Mouse (Mus musculus) midbrain, embryonic 15.5 days (tissue): ENCODE data around the gene Nin. TPM values are rescaled to one million over a fixed set of nuclear protein-coding genes. Genes with fewer than 3 reads are reported as not detected.

Experiments
- ATAC-seq: fragments of 200-750 bp; cut with Nextera tagmentation; replicated peaks from 2 replicates; pipeline ENCODE4 v1.8.0; 2017; ENCODE audit warnings: moderate TSS enrichment
- H3K27ac ChIP-seq: fragments of 300-500 bp; sonication (generic); 2 replicates; pipeline ENCODE4 v1.5.1; 2015; ENCODE audit warnings: mild to moderate bottlenecking, inconsistent platforms
- H3K27me3 ChIP-seq: fragments of 300-500 bp; sonication (generic); replicated peaks from 2 replicates; pipeline ENCODE4 v1.6.1; 2015; ENCODE audit warnings: inconsistent platforms
- H3K36me3 ChIP-seq: fragments of 300-500 bp; sonication (generic); replicated peaks from 2 replicates; pipeline ENCODE4 v1.6.1; 2015; ENCODE audit warnings: inconsistent platforms
- H3K4me1 ChIP-seq: fragments of 300-500 bp; sonication (generic); 2 replicates; pipeline ENCODE4 v1.6.1; 2015; ENCODE audit warnings: inconsistent platforms
- H3K4me2 ChIP-seq: fragments of 300-500 bp; sonication (generic); 2 replicates; pipeline ENCODE4 v1.6.1; 2015; ENCODE audit warnings: inconsistent platforms, mild to moderate bottlenecking, moderate library complexity
- H3K4me3 ChIP-seq: fragments of 300-500 bp; sonication (generic); 2 replicates; pipeline ENCODE4 v1.5.1; 2015; ENCODE audit warnings: mild to moderate bottlenecking, inconsistent platforms
- H3K9ac ChIP-seq: fragments of 300-500 bp; sonication (generic); 2 replicates; pipeline ENCODE4 v1.6.1; 2015; ENCODE audit warnings: mild to moderate bottlenecking, inconsistent platforms
- H3K9me3 ChIP-seq: fragments of 300-500 bp; sonication (generic); 2 replicates; pipeline ENCODE4 v1.6.1; 2016; ENCODE audit warnings: inconsistent platforms
- WGBS: fragments of 180-500 bp; shearing (Covaris S2); methylation state at CpG from one replicate; pipeline ENCODE4 v1.1.7; 2015; ENCODE audit warnings: mixed read lengths; 5-methylcytosine and 5-hydroxymethylcytosine counted together
- polyA plus RNA-seq: library from polyadenylated mRNA; unstranded; fragments of >200 nt; fragmentation: Nextera tagmentation; extraction: Ambion mirVana; gene quantifications from 2 replicates; pipeline ENCODE4 v1.2.1, GENCODE M21; 2015

Nin gene
- polyA plus RNA-seq, 1 experiment from 2014 or later, result 15.9 TPM

GRCm38 (mm10) chr12:70101823-70102222 lies 11.7 kb downstream of the Nin start:
- Histone ChIP-seq H3K9ac (no peak overlapping the region), H3K4me1 (peaks cover 27% of the 10 kb centered on the region), H3K9me3 (no peaks in the 10 kb centered on the region), H3K27me3 (no peaks in the 10 kb centered on the region), H3K4me3 (no peak overlapping the region), H3K27ac (no peak overlapping the region), H3K4me2 (no peak overlapping the region), H3K36me3 (no peaks in the 10 kb centered on the region)
- ATAC-seq, result no peak
- 75% methylated on average over 5 of the region's 5 CpGs for WGBS

GRCm38 (mm10) chr12:70097901-70098300 lies 15.6 kb downstream of the Nin start:
- 78% methylated on average over 7 of the region's 7 CpGs for WGBS
- peaks cover 22% of the 10 kb centered on the region; the same call in 1 of the 2 replicates for H3K4me1 ChIP-seq
- H3K36me3 ChIP-seq, result no peaks in the 10 kb centered on the region
- no peak overlapping the region for H3K27ac ChIP-seq
- H3K27me3 ChIP-seq, result no peaks in the 10 kb centered on the region
- H3K4me3 ChIP-seq, result no peak overlapping the region
- ATAC-seq, result no peak
- no peaks in the 10 kb centered on the region for H3K9me3 ChIP-seq
- H3K4me2 ChIP-seq, result no peak overlapping the region
- no peak overlapping the region for H3K9ac ChIP-seq

- no peak overlapping the region for H3K4me3 ChIP-seq
- H3K9ac ChIP-seq, result no peak overlapping the region
- no peak for ATAC-seq
- H3K4me1 ChIP-seq, result peaks cover 22% of the 10 kb centered on the region; the same call in 1 of the 2 replicates
- H3K4me2 ChIP-seq, result no peak overlapping the region
- no peaks in the 10 kb centered on the region for H3K36me3 ChIP-seq
- no peaks in the 10 kb centered on the region for H3K9me3 ChIP-seq
- H3K27ac ChIP-seq, result no peak overlapping the region
- WGBS, result 93% methylated on average over 3 of the region's 3 CpGs
- no peaks in the 10 kb centered on the region for H3K27me3 ChIP-seq
Observed at GRCm38 (mm10) chr12:70097316-70097715, 16.2 kb downstream of the Nin start.

GRCm38 (mm10) chr12:70093266-70093893 lies 20.1 kb downstream of the Nin start:
- Histone ChIP-seq H3K9ac (no peak overlapping the region), H3K9me3 (no peaks in the 10 kb centered on the region), H3K4me2 (no peak overlapping the region), H3K36me3 (no peaks in the 10 kb centered on the region), H3K27ac (no peak overlapping the region), H3K4me1 (peaks cover 22% of the 10 kb centered on the region; the same call in 1 of the 2 replicates), H3K4me3 (no peak overlapping the region), H3K27me3 (no peaks in the 10 kb centered on the region)
- 83% methylated on average over 6 of the region's 6 CpGs for WGBS
- no peak for ATAC-seq

- Histone ChIP-seq H3K4me1 (no peaks in the 10 kb centered on the region), H3K9me3 (no peaks in the 10 kb centered on the region), H3K9ac (no peak overlapping the region), H3K36me3 (no peaks in the 10 kb centered on the region), H3K27me3 (no peaks in the 10 kb centered on the region), H3K4me3 (no peak overlapping the region), H3K4me2 (no peak overlapping the region), H3K27ac (no peak overlapping the region)
- WGBS, result 93% methylated on average over 4 of the region's 4 CpGs
- ATAC-seq, result no peak
Observed at GRCm38 (mm10) chr12:70088297-70088696, 25.2 kb downstream of the Nin start.

GRCm38 (mm10) chr12:70085351-70085750 lies 28.2 kb downstream of the Nin start:
- Histone ChIP-seq H3K4me1 (no peaks in the 10 kb centered on the region), H3K4me2 (no peak overlapping the region), H3K9me3 (no peaks in the 10 kb centered on the region), H3K27me3 (no peaks in the 10 kb centered on the region), H3K4me3 (no peak overlapping the region), H3K27ac (no peak overlapping the region), H3K9ac (no peak overlapping the region), H3K36me3 (no peaks in the 10 kb centered on the region)
- ATAC-seq, result no peak
- WGBS, result 89% methylated on average over 3 of the region's 3 CpGs

- H3K27me3 ChIP-seq, result no peaks in the 10 kb centered on the region
- no peak overlapping the region for H3K27ac ChIP-seq
- no peak overlapping the region for H3K9ac ChIP-seq
- no peak for ATAC-seq
- no peaks in the 10 kb centered on the region for H3K36me3 ChIP-seq
- no peak overlapping the region for H3K4me3 ChIP-seq
- H3K4me1 ChIP-seq, result no peaks in the 10 kb centered on the region
- H3K9me3 ChIP-seq, result no peaks in the 10 kb centered on the region
- 93% methylated on average over 5 of the region's 5 CpGs for WGBS
- H3K4me2 ChIP-seq, result no peak overlapping the region
Observed at GRCm38 (mm10) chr12:70084198-70084597, 29.3 kb downstream of the Nin start.

- Histone ChIP-seq H3K27me3 (no peaks in the 10 kb centered on the region), H3K4me3 (no peak overlapping the region), H3K9me3 (no peaks in the 10 kb centered on the region), H3K9ac (no peak overlapping the region), H3K4me2 (no peak overlapping the region), H3K36me3 (no peaks in the 10 kb centered on the region), H3K27ac (no peak overlapping the region), H3K4me1 (no peaks in the 10 kb centered on the region)
- 96% methylated on average over 4 of the region's 4 CpGs for WGBS
- no peak for ATAC-seq
Observed at GRCm38 (mm10) chr12:70083737-70084136, 29.8 kb downstream of the Nin start.

- no peaks in the 10 kb centered on the region for H3K36me3 ChIP-seq
- 91% methylated on average over 3 of the region's 3 CpGs for WGBS
Observed at GRCm38 (mm10) chr12:70082935-70083532, 30.5 kb downstream of the Nin start.

GRCm38 (mm10) chr12:70082485-70082884 lies 31.0 kb downstream of the Nin start:
- H3K9me3 ChIP-seq, result no peaks in the 10 kb centered on the region
- H3K27ac ChIP-seq, result no peak overlapping the region
- no peak for ATAC-seq
- no peaks in the 10 kb centered on the region for H3K4me1 ChIP-seq
- 93% methylated on average over 9 of the region's 9 CpGs for WGBS
- H3K4me2 ChIP-seq, result no peak overlapping the region
- H3K4me3 ChIP-seq, result no peak overlapping the region
- H3K9ac ChIP-seq, result no peak overlapping the region
- H3K27me3 ChIP-seq, result no peaks in the 10 kb centered on the region
- no peaks in the 10 kb centered on the region for H3K36me3 ChIP-seq

More at GRCm38 (mm10) chr12:70082935-70083532, 30.5 kb downstream of the Nin start:
- Histone ChIP-seq H3K4me2 (no peak overlapping the region), H3K4me3 (no peak overlapping the region), H3K9ac (no peak overlapping the region), H3K4me1 (no peaks in the 10 kb centered on the region), H3K27ac (no peak overlapping the region), H3K9me3 (no peaks in the 10 kb centered on the region), H3K27me3 (no peaks in the 10 kb centered on the region)
- no peak for ATAC-seq

GRCm38 (mm10) chr12:70078471-70079025 lies 35.0 kb downstream of the Nin start:
- ATAC-seq, result no peak
- no peak overlapping the region for H3K4me2 ChIP-seq
- H3K27ac ChIP-seq, result no peak overlapping the region
- H3K9me3 ChIP-seq, result no peaks in the 10 kb centered on the region
- WGBS, result 95% methylated on average over 7 of the region's 7 CpGs
- H3K27me3 ChIP-seq, result no peaks in the 10 kb centered on the region
- H3K4me1 ChIP-seq, result no peaks in the 10 kb centered on the region
- H3K36me3 ChIP-seq, result no peaks in the 10 kb centered on the region
- no peak overlapping the region for H3K9ac ChIP-seq
- no peak overlapping the region for H3K4me3 ChIP-seq

GRCm38 (mm10) chr12:70076493-70076892 lies 37.0 kb downstream of the Nin start:
- Histone ChIP-seq H3K36me3 (no peaks in the 10 kb centered on the region), H3K4me1 (no peaks in the 10 kb centered on the region), H3K27me3 (no peaks in the 10 kb centered on the region), H3K4me3 (no peak overlapping the region), H3K9ac (no peak overlapping the region), H3K27ac (no peak overlapping the region), H3K9me3 (no peaks in the 10 kb centered on the region), H3K4me2 (no peak overlapping the region)
- ATAC-seq, result no peak
- WGBS, result 95% methylated on average over 11 of the region's 11 CpGs

- no peak for ATAC-seq
- H3K27ac ChIP-seq, result no peak overlapping the region
Observed at GRCm38 (mm10) chr12:70075001-70075400, 38.5 kb downstream of the Nin start.

More at GRCm38 (mm10) chr12:70075001-70075400, 38.5 kb downstream of the Nin start:
- no peak overlapping the region for H3K4me2 ChIP-seq
- no peak overlapping the region for H3K4me3 ChIP-seq
- 94% methylated on average over 2 of the region's 2 CpGs for WGBS
- no peaks in the 10 kb centered on the region for H3K27me3 ChIP-seq
- H3K36me3 ChIP-seq, result no peaks in the 10 kb centered on the region
- H3K4me1 ChIP-seq, result peaks cover 15% of the 10 kb centered on the region
- H3K9me3 ChIP-seq, result no peaks in the 10 kb centered on the region
- no peak overlapping the region for H3K9ac ChIP-seq
